Mouse (Mus musculus): ENCODE results near the gene Ttc39a. TPM values are rescaled to one million over a fixed set of nuclear protein-coding genes. Genes with fewer than 3 reads are reported as not detected.

The Ttc39a gene
- polyA plus RNA-seq, 1 experiment, result 0.70 TPM

DNA sequence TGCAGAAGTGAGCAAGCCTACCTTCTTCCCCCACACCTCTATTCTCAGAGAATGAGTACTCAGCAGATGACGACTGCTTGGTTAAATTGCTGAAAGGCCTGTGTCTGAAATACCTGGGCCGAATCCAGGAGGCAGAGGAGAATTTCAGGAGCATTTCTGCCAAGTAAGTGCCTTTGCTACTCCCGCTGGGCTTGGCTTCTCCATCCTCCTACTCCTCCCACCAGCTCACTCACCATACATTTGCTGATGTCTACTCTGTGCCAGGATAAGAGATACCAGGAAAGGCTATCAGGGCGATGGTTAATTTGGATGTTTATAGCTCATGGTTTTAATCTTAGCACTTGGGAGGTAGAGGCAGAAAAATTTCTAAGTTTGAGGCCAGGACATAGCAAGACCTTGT lies 36.2 kb downstream of the Ttc39a start:
- Histone ChIP-seq H3ac (ENCODE audit: control insufficient read depth, insufficient read length) (no peak overlapping the region), H3K27me3 (ENCODE audit: control insufficient read depth, insufficient read depth, insufficient read length) (no peaks in the 10 kb centered on the region), H3K4me3 (no peak overlapping the region), H3K4me2 (ENCODE audit: low read depth) (no peak overlapping the region), H3K36me3 (ENCODE audit: control insufficient read depth, insufficient read depth) (peaks cover 22% of the 10 kb centered on the region), H3K79me2 (ENCODE audit: control insufficient read depth, insufficient read depth) (peaks cover 2% of the 10 kb centered on the region)
- no peak for TF ChIP-seq TCF3 (IDR thresholded peaks at IDR 0.05; ENCODE audit: insufficient read length, low read depth)
- TF ChIP-seq E2F4 (IDR thresholded peaks at IDR 0.05; ENCODE audit: insufficient read depth), result no peak
- no peak for TF ChIP-seq MAX (IDR thresholded peaks at IDR 0.05; ENCODE audit: low read depth)
- no peak for TF ChIP-seq CEBPB (IDR thresholded peaks at IDR 0.05; ENCODE audit: insufficient read depth, poor library complexity, severe bottlenecking)
- no peak for TF ChIP-seq POLR2A (IDR thresholded peaks at IDR 0.05; ENCODE audit: insufficient read length, low read depth)
- TF ChIP-seq POLR2AphosphoS2 (IDR thresholded peaks at IDR 0.05; ENCODE audit: insufficient read length, low read depth), result no peak
- TF ChIP-seq USF1 (IDR thresholded peaks at IDR 0.05; ENCODE audit: low read depth), result no peak
- TF ChIP-seq SRF (IDR thresholded peaks at IDR 0.05; ENCODE audit: control insufficient read depth, insufficient read length, low read depth), result no peak
- no peak for TF ChIP-seq MYOG (IDR thresholded peaks at IDR 0.05; ENCODE audit: control insufficient read depth in 1 of 3, insufficient read depth in 1 of 3, insufficient read length in 2 of 3, low read depth in 2 of 3)
- no peak for TF ChIP-seq TCF12 (IDR thresholded peaks at IDR 0.05; ENCODE audit: insufficient read depth, poor library complexity, severe bottlenecking)
- TF ChIP-seq REST (IDR thresholded peaks at IDR 0.05; ENCODE audit: insufficient read depth, insufficient read length), result no peak
- no peak for TF ChIP-seq MYOD1 (IDR thresholded peaks at IDR 0.05; ENCODE audit: control insufficient read depth in 1 of 3, insufficient read length in 2 of 3, low read depth in 2 of 3)

GRCm38 (mm10) chr4:109444471-109444870 lies 38.0 kb downstream of the Ttc39a start:
- Histone ChIP-seq H3K27me3 (ENCODE audit: control insufficient read depth, insufficient read depth, insufficient read length) (no peaks in the 10 kb centered on the region), H3ac (ENCODE audit: control insufficient read depth, insufficient read length) (no peak overlapping the region), H3K79me2 (ENCODE audit: control insufficient read depth, insufficient read depth) (peaks cover 5% of the 10 kb centered on the region), H3K36me3 (ENCODE audit: control insufficient read depth, insufficient read depth) (peaks cover 36% of the 10 kb centered on the region), H3K4me3 (no peak overlapping the region), H3K4me2 (ENCODE audit: low read depth) (peak overlapping the region; percentile 12)
- TF ChIP-seq E2F4 (IDR thresholded peaks at IDR 0.05; ENCODE audit: insufficient read depth) (no peak), TCF3 (IDR thresholded peaks at IDR 0.05; ENCODE audit: insufficient read length, low read depth) (no peak)

DNA sequence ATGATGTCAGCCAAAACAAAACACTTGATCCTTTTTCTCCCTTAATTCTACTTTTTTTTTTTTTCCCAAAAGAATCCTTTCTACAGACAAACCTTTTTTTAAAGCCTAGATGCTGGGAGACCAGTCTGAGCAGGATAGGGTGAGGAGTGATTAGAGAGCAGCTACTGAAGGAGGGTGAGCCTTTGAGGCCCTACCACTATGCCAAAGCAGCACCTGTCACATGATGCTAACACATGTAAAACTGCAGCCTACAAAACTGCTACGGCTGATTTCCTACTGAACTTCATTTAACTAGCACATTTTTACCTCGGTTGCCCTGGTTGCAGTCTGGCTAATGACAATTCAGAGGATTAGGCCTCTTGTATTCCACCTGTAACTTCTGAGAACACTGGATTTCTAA lies 38.5 kb downstream of the Ttc39a start:
- Histone ChIP-seq H3K4me2 (ENCODE audit: low read depth) (peak overlapping the region; percentile 12), H3K36me3 (ENCODE audit: control insufficient read depth, insufficient read depth) (peaks cover 39% of the 10 kb centered on the region), H3K27me3 (ENCODE audit: control insufficient read depth, insufficient read depth, insufficient read length) (no peaks in the 10 kb centered on the region), H3ac (ENCODE audit: control insufficient read depth, insufficient read length) (no peak overlapping the region), H3K4me3 (no peak overlapping the region), H3K79me2 (ENCODE audit: control insufficient read depth, insufficient read depth) (peaks cover 9% of the 10 kb centered on the region)
- TF ChIP-seq USF1 (IDR thresholded peaks at IDR 0.05; ENCODE audit: low read depth) (peak; percentile 19), POLR2AphosphoS2 (IDR thresholded peaks at IDR 0.05; ENCODE audit: insufficient read length, low read depth) (no peak), TCF12 (IDR thresholded peaks at IDR 0.05; ENCODE audit: insufficient read depth, poor library complexity, severe bottlenecking) (no peak), MYOD1 (IDR thresholded peaks at IDR 0.05; ENCODE audit: control insufficient read depth in 1 of 3, insufficient read length in 2 of 3, low read depth in 2 of 3) (peak in 1 of 3 experiments; percentile 1), POLR2A (IDR thresholded peaks at IDR 0.05; ENCODE audit: insufficient read length, low read depth) (no peak)

GRCm38 (mm10) chr4:109445397-109445796 lies 39.0 kb downstream of the Ttc39a start:
- Histone ChIP-seq H3K4me2 (ENCODE audit: low read depth) (peak overlapping the region; percentile 12), H3K4me3 (no peak overlapping the region), H3K36me3 (ENCODE audit: control insufficient read depth, insufficient read depth) (peaks cover 43% of the 10 kb centered on the region), H3K27me3 (ENCODE audit: control insufficient read depth, insufficient read depth, insufficient read length) (no peaks in the 10 kb centered on the region), H3K79me2 (ENCODE audit: control insufficient read depth, insufficient read depth) (peaks cover 9% of the 10 kb centered on the region), H3ac (ENCODE audit: control insufficient read depth, insufficient read length) (no peak overlapping the region)
- TF ChIP-seq POLR2A (IDR thresholded peaks at IDR 0.05; ENCODE audit: insufficient read length, low read depth) (no peak), MYOG (IDR thresholded peaks at IDR 0.05; ENCODE audit: control insufficient read depth in 1 of 3, insufficient read depth in 1 of 3, insufficient read length in 2 of 3, low read depth in 2 of 3) (peak in 1 of 3 experiments; percentile 39), MYOD1 (IDR thresholded peaks at IDR 0.05; ENCODE audit: control insufficient read depth in 1 of 3, insufficient read length in 2 of 3, low read depth in 2 of 3) (peak in 1 of 3 experiments; percentile 28)

GRCm38 (mm10) chr4:109445956-109446355 lies 39.5 kb downstream of the Ttc39a start:
- TF ChIP-seq TCF12 (IDR thresholded peaks at IDR 0.05; ENCODE audit: insufficient read depth, poor library complexity, severe bottlenecking) (no peak), POLR2A (IDR thresholded peaks at IDR 0.05; ENCODE audit: insufficient read length, low read depth) (no peak), MYOG (IDR thresholded peaks at IDR 0.05; ENCODE audit: control insufficient read depth in 1 of 3, insufficient read depth in 1 of 3, insufficient read length in 2 of 3, low read depth in 2 of 3) (no peak), USF1 (IDR thresholded peaks at IDR 0.05; ENCODE audit: low read depth) (no peak), CEBPB (IDR thresholded peaks at IDR 0.05; ENCODE audit: insufficient read depth, poor library complexity, severe bottlenecking) (no peak), SRF (IDR thresholded peaks at IDR 0.05; ENCODE audit: control insufficient read depth, insufficient read length, low read depth) (no peak), MAX (IDR thresholded peaks at IDR 0.05; ENCODE audit: low read depth) (no peak), TCF3 (IDR thresholded peaks at IDR 0.05; ENCODE audit: insufficient read length, low read depth) (no peak), E2F4 (IDR thresholded peaks at IDR 0.05; ENCODE audit: insufficient read depth) (no peak), MYOD1 (IDR thresholded peaks at IDR 0.05; ENCODE audit: control insufficient read depth in 1 of 3, insufficient read length in 2 of 3, low read depth in 2 of 3) (no peak), POLR2AphosphoS2 (IDR thresholded peaks at IDR 0.05; ENCODE audit: insufficient read length, low read depth) (no peak), REST (IDR thresholded peaks at IDR 0.05; ENCODE audit: insufficient read depth, insufficient read length) (no peak)
- no peak overlapping the region for H3K4me2 ChIP-seq (ENCODE audit: low read depth)
- H3ac ChIP-seq (ENCODE audit: control insufficient read depth, insufficient read length), result no peak overlapping the region
- no peak overlapping the region for H3K4me3 ChIP-seq
- peaks cover 9% of the 10 kb centered on the region for H3K79me2 ChIP-seq (ENCODE audit: control insufficient read depth, insufficient read depth)
- peaks cover 46% of the 10 kb centered on the region for H3K36me3 ChIP-seq (ENCODE audit: control insufficient read depth, insufficient read depth)
- H3K27me3 ChIP-seq (ENCODE audit: control insufficient read depth, insufficient read depth, insufficient read length), result no peaks in the 10 kb centered on the region
